Mouse (Mus musculus): ENCODE measurements around the gene Ppp3ca. TPM values are rescaled to one million over a fixed set of nuclear protein-coding genes. Genes with fewer than 3 reads are reported as not detected.

Ppp3ca gene
- total and polyA plus RNA-seq, 3 experiments, result 17.4 to 40.6 (median 32.0) TPM

DNA sequence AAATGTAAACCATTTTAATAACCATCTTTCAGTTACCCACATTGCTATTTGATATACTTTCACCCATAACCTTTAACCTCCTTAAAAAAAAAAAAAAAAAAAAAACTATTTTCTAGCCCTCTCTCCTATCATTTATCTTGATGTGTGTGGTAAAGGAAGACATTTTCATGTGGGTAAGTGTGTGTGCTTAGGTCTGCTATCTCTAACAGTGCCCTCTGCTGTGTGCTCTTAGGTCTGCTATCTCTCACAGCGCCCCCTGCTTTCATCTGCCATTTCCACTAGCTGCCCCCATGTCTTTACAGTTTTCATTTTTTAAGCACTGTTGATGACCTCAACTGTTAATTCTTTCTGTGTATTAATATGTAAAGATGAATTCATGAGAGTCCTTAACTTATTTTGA, 235.7 kb downstream of the Ppp3ca start:
- Histone ChIP-seq H3K4me1 (ENCODE audit: control insufficient read depth in 1 of 2, insufficient read depth in 2 of 2, low read length in 2 of 2) (peaks cover 0 to 3% of the 10 kb centered on the region in 2 experiments; a peak in 1 of 4 replicates), H3K9me3 (replicated peaks; ENCODE audit: insufficient read depth, low read length) (no peaks in the 10 kb centered on the region), H3K4me3 (ENCODE audit: control insufficient read depth in 1 of 2, insufficient read depth in 1 of 2, low read depth in 2 of 2, low read length in 2 of 2) (no peak overlapping the region), H3K36me3 (ENCODE audit: control insufficient read depth in 1 of 2, insufficient read depth in 2 of 2, low read length in 2 of 2) (no peaks in the 10 kb centered on the region), H3K79me2 (ENCODE audit: control insufficient read depth, insufficient read depth, low read length, poor library complexity) (no peaks in the 10 kb centered on the region), H3K9ac (ENCODE audit: control insufficient read depth, low read depth, low read length, poor library complexity, severe bottlenecking) (no peak overlapping the region), H3K27ac (ENCODE audit: control insufficient read depth, low read depth, low read length) (no peak overlapping the region), H3K27me3 (ENCODE audit: control insufficient read depth in 1 of 2, insufficient read depth in 2 of 2, low read length in 2 of 2) (no peaks in the 10 kb centered on the region)
- TF ChIP-seq SMC3 (IDR thresholded peaks at IDR 0.05; ENCODE audit: low read depth, low read length) (peak; percentile 81), ZNF384 (IDR thresholded peaks at IDR 0.05; ENCODE audit: low read depth, low read length) (peak; percentile 86), ZC3H11A (IDR thresholded peaks at IDR 0.05; ENCODE audit: low read depth, low read length) (peak; percentile 40; the same call in 1 of the 2 replicates), RAD21 (IDR thresholded peaks at IDR 0.05; ENCODE audit: low read depth, low read length) (peak; percentile 43), MEF2A (IDR thresholded peaks at IDR 0.05; ENCODE audit: extremely low read depth, insufficient replicate concordance, low read depth, low read length, poor library complexity, severe bottlenecking) (no peak), CTCF (IDR thresholded peaks at IDR 0.05 in 2 of 3, conservative IDR thresholded peaks at IDR 0.05 in 1 of 3; ENCODE audit: control insufficient read depth in 1 of 3, insufficient read depth in 1 of 3, low read depth in 2 of 3, low read length in 3 of 3, poor library complexity in 1 of 3, severe bottlenecking in 1 of 3) (peak in 2 of 3 experiments; percentile 31 to 67; a peak in 5 of 6 replicates), GATA1 (IDR thresholded peaks at IDR 0.05; ENCODE audit: low read depth, low read length) (peak; percentile 44), MYB (IDR thresholded peaks at IDR 0.05; ENCODE audit: low read depth, low read length) (no peak)
- peak; percentile 63 for DNase-seq (ENCODE audit: low read depth, low spot score)

DNA sequence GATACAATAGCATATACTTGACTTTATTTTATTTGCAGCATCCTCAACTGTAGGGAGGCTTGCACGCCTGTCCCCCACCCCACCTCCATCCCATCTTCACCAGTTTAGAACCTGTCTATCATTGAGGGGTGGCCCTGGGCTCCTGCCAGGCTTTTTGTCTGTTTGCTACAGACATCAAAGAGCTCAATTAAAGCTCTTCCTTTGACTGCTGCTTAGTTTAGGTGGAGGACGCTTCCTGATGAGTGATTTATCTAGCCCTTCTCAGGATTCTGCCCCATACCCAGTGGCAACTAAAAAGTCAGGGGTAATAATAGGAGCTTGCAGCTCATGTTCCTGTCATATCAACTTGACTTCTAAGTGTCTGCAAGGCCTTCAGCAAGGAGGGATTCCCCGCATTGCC, 239.6 kb downstream of the Ppp3ca start:
- Histone ChIP-seq H3K4me3 (ENCODE audit: control insufficient read depth in 1 of 2, insufficient read depth in 1 of 2, low read depth in 2 of 2, low read length in 2 of 2) (no peak overlapping the region), H3K27me3 (ENCODE audit: control insufficient read depth in 1 of 2, insufficient read depth in 2 of 2, low read length in 2 of 2) (no peaks in the 10 kb centered on the region), H3K9ac (ENCODE audit: control insufficient read depth, low read depth, low read length, poor library complexity, severe bottlenecking) (no peak overlapping the region), H3K79me2 (ENCODE audit: control insufficient read depth, insufficient read depth, low read length, poor library complexity) (no peaks in the 10 kb centered on the region), H3K9me3 (replicated peaks; ENCODE audit: insufficient read depth, low read length) (no peaks in the 10 kb centered on the region), H3K27ac (ENCODE audit: control insufficient read depth, low read depth, low read length) (no peak overlapping the region), H3K36me3 (ENCODE audit: control insufficient read depth in 1 of 2, insufficient read depth in 2 of 2, low read length in 2 of 2) (no peaks in the 10 kb centered on the region), H3K4me1 (ENCODE audit: control insufficient read depth in 1 of 2, insufficient read depth in 2 of 2, low read length in 2 of 2) (peaks cover 0 to 3% of the 10 kb centered on the region in 2 experiments; a peak in 1 of 4 replicates)
- TF ChIP-seq MEF2A (IDR thresholded peaks at IDR 0.05; ENCODE audit: extremely low read depth, insufficient replicate concordance, low read depth, low read length, poor library complexity, severe bottlenecking), result no peak
- TF ChIP-seq UBTF (IDR thresholded peaks at IDR 0.05; ENCODE audit: borderline replicate concordance, insufficient read depth, low read depth, low read length), result no peak
- TF ChIP-seq ZC3H11A (IDR thresholded peaks at IDR 0.05; ENCODE audit: low read depth, low read length), result no peak
- no peak for TF ChIP-seq USF2 (IDR thresholded peaks at IDR 0.05; ENCODE audit: borderline replicate concordance in 1 of 2, insufficient read depth in 1 of 2, low read depth in 1 of 2, low read length in 2 of 2)
- no peak for TF ChIP-seq MYC (IDR thresholded peaks at IDR 0.05; ENCODE audit: low read depth, low read length)
- TF ChIP-seq MAFK (IDR thresholded peaks at IDR 0.05; ENCODE audit: borderline replicate concordance, low read depth, low read length), result no peak
- no peak for TF ChIP-seq GATA1 (IDR thresholded peaks at IDR 0.05; ENCODE audit: low read depth, low read length)
- no peak for TF ChIP-seq ELF1 (IDR thresholded peaks at IDR 0.05; ENCODE audit: low read depth, low read length)
- no peak for TF ChIP-seq SMC3 (IDR thresholded peaks at IDR 0.05; ENCODE audit: low read depth, low read length)
- TF ChIP-seq TCF12 (IDR thresholded peaks at IDR 0.05; ENCODE audit: low read depth, low read length), result no peak
- no peak for TF ChIP-seq ETS1 (IDR thresholded peaks at IDR 0.05; ENCODE audit: low read depth, low read length)
- TF ChIP-seq MAX (IDR thresholded peaks at IDR 0.05; ENCODE audit: low read length), result no peak
- TF ChIP-seq KAT2A (conservative IDR thresholded peaks at IDR 0.05; ENCODE audit: low read depth, low read length), result no peak
- no peak for TF ChIP-seq HCFC1 (IDR thresholded peaks at IDR 0.05; ENCODE audit: low read depth, low read length)
- no peak for TF ChIP-seq MYB (IDR thresholded peaks at IDR 0.05; ENCODE audit: low read depth, low read length)
- no peak for TF ChIP-seq CTCF (IDR thresholded peaks at IDR 0.05 in 2 of 3, conservative IDR thresholded peaks at IDR 0.05 in 1 of 3; ENCODE audit: control insufficient read depth in 1 of 3, insufficient read depth in 1 of 3, low read depth in 2 of 3, low read length in 3 of 3, poor library complexity in 1 of 3, severe bottlenecking in 1 of 3)
- no peak for TF ChIP-seq SIN3A (IDR thresholded peaks at IDR 0.05; ENCODE audit: low read length)
- no peak for DNase-seq (ENCODE audit: low read depth, low spot score)

Data from MEL (cell line).